Mouse (Mus musculus) spleen, adult 12 weeks (tissue): ENCODE measurements around the gene Rprd1b.

Source experiments
- DNase-seq: peaks from one replicate; pipeline ENCODE4 v3.0.0; 2022; ENCODE audit warnings: low spot score

Rprd1b gene

GRCm38 (mm10) chr2:158028354-158028863 is at the start of gene Rprd1b, which contains the start of gene Tti1:
Gene Rprd1b (plus strand): TSS chr2:158028497.
Gene Tti1 (minus strand): TSS chr2:158028433.
- DNase-seq: peak; percentile 94

DNA sequence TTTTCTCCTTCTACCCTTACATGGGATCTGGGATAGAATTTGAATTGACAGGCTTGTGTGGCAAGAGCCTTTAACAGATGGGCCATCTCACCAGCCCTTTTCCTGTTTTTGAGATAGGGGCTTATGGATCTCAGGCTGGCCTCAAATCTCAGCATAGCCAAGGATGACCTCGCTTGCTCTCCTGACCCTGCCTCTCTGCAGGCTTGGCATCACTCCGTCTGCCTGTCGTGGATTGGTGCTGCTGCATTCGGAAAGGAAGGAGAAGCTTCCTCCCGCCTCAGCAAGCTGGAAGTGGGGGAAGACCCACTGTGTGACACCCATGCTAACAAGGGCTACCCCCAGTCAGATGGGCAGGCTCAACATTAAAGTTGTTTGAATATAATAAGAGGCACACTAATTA is 49.1 kb upstream of the Rprd1b start:
- DNase-seq: no peak

DNA sequence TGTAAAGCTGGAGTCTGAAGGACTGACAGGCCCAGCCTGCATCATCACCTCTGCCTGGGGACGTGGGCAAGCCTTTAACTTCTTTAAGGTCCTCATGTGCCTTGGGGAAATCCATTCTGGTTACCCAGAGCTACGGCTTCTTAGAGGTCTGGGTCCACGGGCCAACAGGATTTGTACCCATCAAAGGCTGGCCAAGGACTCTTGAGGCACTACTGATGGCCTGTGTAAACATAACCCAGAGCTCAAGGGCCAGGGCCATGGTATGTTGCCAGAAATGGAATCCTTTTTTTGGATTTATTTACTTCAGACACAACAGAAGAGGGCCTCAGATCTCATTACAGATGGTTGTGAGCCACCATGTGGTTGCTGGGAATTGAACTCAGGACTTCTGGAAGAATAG is 45.6 kb upstream of the Rprd1b start:
- no peak for DNase-seq

GRCm38 (mm10) chr2:157983276-157983675 is 45.0 kb upstream of the Rprd1b start:
- DNase-seq: no peak

DNA sequence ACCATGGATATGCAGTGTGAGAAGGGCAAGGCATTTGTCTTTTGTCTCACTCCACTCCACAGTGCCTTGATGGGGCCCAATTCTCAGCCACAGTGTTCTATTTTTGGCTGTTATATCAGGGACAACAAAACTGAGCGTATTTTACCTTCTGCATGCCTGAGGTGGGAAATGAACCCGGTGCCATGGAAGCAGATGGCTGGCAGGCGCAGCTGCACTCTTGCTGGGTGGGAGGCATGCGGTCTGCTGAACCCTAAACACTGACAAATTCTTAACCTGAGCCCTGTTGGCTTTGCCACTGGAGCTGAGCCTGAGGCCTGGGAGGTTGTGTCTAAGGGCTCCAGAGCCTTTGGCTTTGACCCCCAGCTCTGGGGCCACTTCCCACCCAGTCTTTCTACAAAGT is 42.7 kb upstream of the Rprd1b start:
- DNase-seq: no peak

DNA sequence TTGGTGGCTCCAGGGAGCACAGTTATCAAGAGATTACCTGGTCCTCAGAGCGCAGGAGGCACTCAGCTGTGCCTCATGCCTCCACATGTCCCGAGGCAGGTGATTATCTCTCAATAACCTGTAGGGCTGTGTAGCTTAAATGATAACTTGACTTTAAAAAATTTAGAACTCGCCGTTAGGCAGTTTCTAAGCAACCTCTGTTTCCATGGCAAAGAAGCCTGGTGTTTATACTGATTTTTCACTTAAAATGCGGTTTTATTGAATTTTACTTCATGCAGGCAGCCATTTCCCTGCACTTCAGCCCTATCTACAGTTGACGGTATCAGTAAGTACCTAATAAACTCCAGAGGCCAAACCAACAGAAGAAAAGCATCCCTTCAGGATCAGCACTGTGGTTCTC is 42.1 kb upstream of the Rprd1b start:
- DNase-seq: no peak

DNA sequence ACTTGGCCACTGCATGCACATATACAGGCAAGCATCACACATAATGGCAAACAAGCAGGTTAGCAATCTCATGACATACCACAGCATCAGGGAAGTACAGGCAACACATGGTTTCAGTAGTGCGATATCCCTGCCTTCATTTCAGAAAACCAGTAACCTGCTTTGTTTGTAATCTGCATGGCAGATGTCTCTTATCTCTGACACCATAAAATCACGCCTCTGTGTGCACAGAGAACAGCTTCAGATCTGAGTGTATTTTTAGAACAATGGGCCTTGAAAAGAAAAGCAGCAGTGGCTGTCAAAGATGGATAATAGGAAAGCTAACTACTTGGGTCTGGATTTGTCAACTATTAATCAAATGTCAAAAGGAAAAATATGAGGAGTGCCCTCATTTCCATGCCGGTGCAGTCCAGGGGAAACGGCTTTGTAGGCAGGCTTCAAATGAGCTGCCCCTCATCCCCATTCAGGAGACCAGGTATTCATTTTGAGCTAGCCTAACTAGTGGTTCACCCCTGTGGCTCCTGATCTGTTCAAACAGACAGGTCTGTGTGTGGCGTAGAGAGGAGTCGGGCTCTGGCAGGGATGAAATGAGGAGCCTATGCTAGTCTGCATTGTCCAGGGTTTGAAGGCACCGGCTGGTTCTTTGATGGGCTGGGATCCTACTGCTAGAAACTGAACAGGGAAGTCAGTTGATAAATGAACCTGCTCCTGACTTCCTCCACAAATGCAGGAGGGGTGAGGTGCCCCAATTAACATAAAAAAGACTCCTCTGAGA is 39.7 kb upstream of the Rprd1b start:
- no peak for DNase-seq

GRCm38 (mm10) chr2:157989946-157990345 is 38.4 kb upstream of the Rprd1b start:
- no peak for DNase-seq

GRCm38 (mm10) chr2:157991026-157991425 is 37.3 kb upstream of the Rprd1b start:
- no peak for DNase-seq

GRCm38 (mm10) chr2:157992501-157992900 is 35.8 kb upstream of the Rprd1b start:
- no peak for DNase-seq

GRCm38 (mm10) chr2:157998817-157999216 is 29.5 kb upstream of the Rprd1b start:
- DNase-seq: no peak

GRCm38 (mm10) chr2:158004620-158005019 is 23.7 kb upstream of the Rprd1b start:
- DNase-seq: no peak

GRCm38 (mm10) chr2:158005641-158006040 is 22.7 kb upstream of the Rprd1b start:
- no peak for DNase-seq

DNA sequence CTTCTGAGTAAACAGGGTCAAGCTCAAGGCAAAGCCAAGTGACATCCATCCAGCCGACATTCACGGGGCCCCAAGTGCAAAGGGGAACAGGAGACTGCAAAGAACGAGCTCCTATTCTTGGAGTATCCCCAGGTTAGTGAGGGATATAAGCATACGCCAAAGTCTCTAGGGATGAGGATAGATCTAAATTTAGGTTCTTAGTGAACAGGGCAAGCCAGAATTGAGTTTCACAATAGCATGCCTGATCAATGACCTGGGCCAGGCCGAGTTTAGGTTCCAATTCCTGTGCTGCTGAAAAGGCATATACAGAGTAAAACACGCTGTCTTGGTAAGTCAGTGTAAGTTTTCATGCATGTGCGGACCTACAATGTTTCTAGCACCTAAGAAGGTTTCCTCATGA is 18.9 kb upstream of the Rprd1b start:
- no peak for DNase-seq

DNA sequence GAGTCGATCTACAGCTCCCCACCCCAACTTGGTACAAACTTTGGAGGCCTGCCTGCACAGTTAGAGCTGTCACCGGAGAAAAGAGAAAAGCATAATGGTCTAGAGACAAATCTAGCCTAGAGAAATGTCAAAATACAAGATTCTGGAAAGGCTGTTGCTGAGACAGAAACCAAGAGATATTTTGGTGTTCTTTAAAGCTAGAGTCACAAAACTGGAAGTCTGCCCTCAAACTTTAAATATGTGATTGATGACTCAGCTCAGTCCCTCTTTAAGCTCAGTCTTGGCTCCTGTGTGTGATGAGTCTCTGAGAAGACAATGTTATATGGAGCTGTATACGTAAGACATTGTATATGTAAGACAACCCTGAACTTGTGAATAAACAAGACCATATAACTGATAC is 15.7 kb upstream of the Rprd1b start:
- DNase-seq: no peak

GRCm38 (mm10) chr2:158017330-158017729 is 11.0 kb upstream of the Rprd1b start:
- no peak for DNase-seq

DNA sequence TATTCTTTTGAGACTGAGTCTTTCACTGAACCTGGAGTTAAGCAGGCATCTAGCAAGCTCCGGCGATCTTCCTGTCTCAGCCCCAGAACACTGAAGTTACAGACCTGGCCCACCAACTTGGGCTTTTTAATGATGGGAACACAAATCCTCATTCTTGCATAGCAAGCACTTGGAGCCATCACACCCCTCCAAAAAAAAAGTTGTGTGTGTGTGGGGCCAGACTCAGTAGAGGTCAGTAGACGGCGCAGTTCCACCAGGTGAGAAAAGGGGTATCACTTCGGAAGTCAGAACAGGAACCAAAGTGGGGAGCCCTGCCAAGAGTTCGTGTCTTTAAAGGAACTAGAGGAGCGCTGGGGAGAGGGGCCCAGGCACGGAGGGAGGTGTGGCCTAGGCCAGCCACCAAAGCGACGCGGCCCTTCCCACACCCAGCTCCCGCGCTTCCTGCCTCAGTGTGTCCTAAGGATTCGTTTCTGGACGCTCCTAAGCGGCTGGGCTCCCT is 393 bp upstream of the Rprd1b start:
- DNase-seq: no peak

GRCm38 (mm10) chr2:158030007-158030406 is 1.7 kb downstream of the Rprd1b start:
- DNase-seq: no peak

- DNase-seq: no peak
Measured at GRCm38 (mm10) chr2:158035813-158036212, 7.5 kb downstream of the Rprd1b start.

DNA sequence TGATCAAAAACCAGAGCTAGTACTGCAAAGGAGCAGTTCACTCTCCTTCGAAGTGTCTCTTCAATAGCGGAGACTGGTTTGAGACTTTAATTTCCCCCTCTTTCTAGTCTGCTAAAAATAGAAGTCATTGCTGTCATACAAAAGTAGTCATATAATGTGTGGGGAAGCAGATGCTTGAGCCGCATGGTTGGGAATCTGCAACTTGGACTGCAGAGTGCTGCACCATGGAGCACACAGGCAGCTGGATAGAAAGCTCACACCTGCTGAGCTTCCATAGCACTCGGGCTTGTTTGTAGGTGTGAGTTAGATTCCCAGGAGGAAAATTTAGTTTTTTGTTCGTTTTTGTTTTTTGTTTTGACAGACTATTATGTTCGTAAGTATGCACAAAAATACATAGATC is 8.1 kb downstream of the Rprd1b start:
- no peak for DNase-seq

GRCm38 (mm10) chr2:158036953-158037352 is 8.7 kb downstream of the Rprd1b start:
- DNase-seq: no peak

DNA sequence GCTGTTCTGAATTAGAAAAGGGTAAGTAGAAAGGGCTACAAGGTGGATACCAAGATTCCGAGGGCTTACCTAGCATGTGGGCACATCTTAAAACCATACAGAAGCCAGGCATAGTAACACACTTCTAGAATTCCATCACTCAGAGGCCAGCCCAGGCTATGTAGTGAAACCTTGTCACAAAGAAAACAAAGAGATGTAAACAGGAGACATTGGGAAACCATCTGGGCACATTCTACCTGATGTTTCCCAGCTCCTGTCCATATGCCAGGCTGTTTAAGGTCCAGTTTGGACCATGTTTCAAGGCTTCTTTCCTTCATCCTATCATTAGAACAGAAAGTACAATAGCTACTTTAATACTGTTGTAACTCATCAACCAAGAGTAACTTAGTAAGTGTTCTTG is 9.3 kb downstream of the Rprd1b start:
- DNase-seq: no peak

GRCm38 (mm10) chr2:158039662-158040061 is 11.4 kb downstream of the Rprd1b start:
- DNase-seq: no peak

DNA sequence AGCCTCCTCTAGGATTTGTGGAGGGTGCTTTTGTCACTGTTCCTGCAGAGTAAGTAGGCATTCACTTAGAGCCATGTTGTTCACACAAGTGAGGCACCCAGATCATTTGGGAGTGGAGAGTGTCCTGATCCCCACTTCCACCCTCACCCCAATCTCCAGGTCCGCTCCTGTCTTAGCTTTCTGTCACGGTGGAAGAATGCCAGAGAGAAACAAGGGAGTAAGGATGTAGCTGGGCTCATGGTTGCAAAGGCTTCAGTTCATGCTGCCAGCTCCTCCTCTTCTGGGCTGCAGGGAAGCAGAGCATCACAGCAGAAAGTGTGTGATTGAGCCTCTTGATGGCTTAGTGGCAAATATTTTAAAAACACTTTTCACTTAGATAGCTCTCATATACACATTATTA is 12.1 kb downstream of the Rprd1b start:
- no peak for DNase-seq
